12 mouse cellular contexts compared by ENCODE assay signal in genomic region chr1:162773661-162774060, GRCm38 (mm10). TPM values are rescaled to one million over a fixed set of nuclear protein-coding genes. Genes with fewer than 3 reads are reported as not detected.
DNase-seq lines count a peak whose midpoint lies in the region.
"Had no signal": no experiment of that assay in that cellular context is flagged by ENCODE, and none has a peak within 500 bp of the region (broad histone marks: within the 10 kb centered on the region; RNA-seq: fewer than 3 reads in every experiment).

No protein-coding gene starts in this region.

- intact Hi-C loops in left cerebral cortex, postnatal 14 days (cut with DNase I), result no loop called here

- peak; percentile 37 for DNase-seq in adrenal gland, adult 8-10 months
- DNase-seq in adrenal gland, postnatal 25 days, result no peak
- DNase-seq in layer of hippocampus, adult 9-10 months (ENCODE audit: low spot score), result peak; percentile 9
- DNase-seq in layer of hippocampus, postnatal 36 days, result no peak
- peak; percentile 58 for DNase-seq in NIH3T3 (ENCODE audit: low read depth)
- DNase-seq in left cerebral cortex, postnatal 14 days (ENCODE audit: low spot score in 2 of 2), result peak; percentile 15 to 43
- no peak for DNase-seq in kidney, adult 11 months
- no peak for DNase-seq in cerebellum, postnatal 10 days
- DNase-seq: B cell, adult 2 months; heart, postnatal 36 days; lung, adult 2 months had no signal

RNA-seq across cellular contexts. Expression of gene Prrc2c, which starts 33.3 kb away (rescaled TPM):
- total RNA-seq in adrenal gland, adult 8-10 months (2022), result 100 to 1,000 TPM; 169 to 176 (median 171) TPM
- total RNA-seq in adrenal gland, postnatal 25 days (2021), result 139 and 183 TPM in 2 replicates
- total RNA-seq in layer of hippocampus, postnatal 36 days (2021), result 100 to 1,000 TPM; 169 to 207 TPM
- total RNA-seq in left cerebral cortex, postnatal 14 days (2021), result 100 to 1,000 TPM; 214 to 219 TPM

RNA-seq across cellular contexts. Expression of gene Fmo4, which starts 40.1 kb away (rescaled TPM):
- total RNA-seq in adrenal gland, adult 8-10 months (2022), result 1 to 10 TPM in 2 of 4 experiments, under 1 TPM in 2; 0.25 to 3.6 (median 0.89) TPM
- total RNA-seq in adrenal gland, postnatal 25 days (2021), result 0.70 and 0.71 TPM in 2 replicates
- total RNA-seq in layer of hippocampus, postnatal 36 days (2021), result not detected
- under 1 TPM; 0.13 to 0.19 TPM for total RNA-seq in left cerebral cortex, postnatal 14 days (2021)
- total RNA-seq: granulocyte monocyte progenitor cell, adult 5-6 weeks had no signal

Comparison
In these comparisons a context has a peak if more than half of its experiments do, and no peak if none do; other contexts are left out.
1. DNase-seq: peak in adrenal gland, adult 8-10 months (single experiment), layer of hippocampus, adult 9-10 months (single experiment), NIH3T3 (single experiment) and left cerebral cortex, postnatal 14 days (2 of 2); none in adrenal gland, postnatal 25 days (single experiment), layer of hippocampus, postnatal 36 days (0 of 2), kidney, adult 11 months (single experiment) and cerebellum, postnatal 10 days (0 of 2).